Mouse (Mus musculus): ENCODE results near the gene Ccna1. TPM values are rescaled to one million over a fixed set of nuclear protein-coding genes. Genes with fewer than 3 reads are reported as not detected.

Ccna1 gene
- polyA plus RNA-seq, 1 experiment from 2014 or later, result 1.6 TPM

DNA sequence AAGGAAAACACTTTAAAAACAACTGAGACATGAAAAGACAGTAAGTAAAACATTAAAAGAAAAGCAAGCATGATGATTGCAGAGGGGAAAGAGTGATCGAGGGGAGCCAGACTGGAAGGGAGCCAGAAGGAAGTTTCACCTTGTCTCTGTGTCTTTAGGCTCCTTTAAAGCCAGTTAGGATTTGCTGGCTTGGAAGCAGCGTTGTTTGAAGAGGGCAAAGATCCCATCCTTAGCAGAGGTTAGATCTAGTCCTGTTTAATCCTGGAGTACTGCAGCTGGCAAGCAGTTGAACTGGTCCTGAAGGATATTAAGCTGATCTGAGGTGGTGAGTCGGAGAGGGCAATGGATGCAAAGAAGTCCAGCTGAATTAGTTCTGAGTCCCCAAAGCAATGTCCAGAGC, 33.5 kb upstream of the Ccna1 start:
- Histone ChIP-seq H3K27ac (ENCODE audit: low read depth, low read length) (no peak overlapping the region), H3K4me2 (replicated peaks; ENCODE audit: low read depth, low read length) (no peak overlapping the region), H3K4me3 (ENCODE audit: low read length) (no peak overlapping the region), H3K27me3 (ENCODE audit: control insufficient read depth, insufficient read depth, low read length) (no peaks in the 10 kb centered on the region), H3K36me3 (ENCODE audit: control insufficient read depth, insufficient read depth, low read length) (no peaks in the 10 kb centered on the region), H3K9me3 (ENCODE audit: control insufficient read depth, low read length) (no peaks in the 10 kb centered on the region), H3K4me1 (ENCODE audit: control insufficient read depth, insufficient read depth, low read length) (no peaks in the 10 kb centered on the region), H3K9ac (ENCODE audit: low read depth, low read length) (no peak overlapping the region)
- WGBS, result 73% methylated on average over 3 of the region's 3 CpGs
- ATAC-seq (ENCODE audit: low FRiP score, low TSS enrichment), result no peak

DNA sequence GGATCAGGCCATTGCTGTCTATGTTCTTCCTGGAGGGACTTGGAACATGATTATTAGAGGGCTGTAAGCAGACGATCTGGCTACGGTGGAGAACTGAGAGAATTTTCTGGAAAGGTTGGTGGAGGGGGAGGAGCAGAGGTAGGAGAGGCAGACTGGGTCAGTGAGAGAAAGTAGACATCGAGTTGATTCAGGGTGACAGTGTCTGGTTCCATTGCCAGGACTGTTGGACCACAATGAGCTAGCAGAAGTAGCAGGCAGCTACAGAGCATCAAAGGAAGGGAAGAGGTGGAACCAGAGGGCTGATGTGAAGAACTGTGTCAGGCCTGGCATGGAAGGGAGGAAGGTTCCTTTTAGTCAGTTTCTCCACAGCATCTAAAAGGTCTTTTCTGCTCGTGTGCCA, 33.1 kb upstream of the Ccna1 start:
- Histone ChIP-seq H3K4me2 (replicated peaks; ENCODE audit: low read depth, low read length) (no peak overlapping the region), H3K4me1 (ENCODE audit: control insufficient read depth, insufficient read depth, low read length) (no peaks in the 10 kb centered on the region), H3K27me3 (ENCODE audit: control insufficient read depth, insufficient read depth, low read length) (no peaks in the 10 kb centered on the region), H3K9ac (ENCODE audit: low read depth, low read length) (no peak overlapping the region), H3K4me3 (ENCODE audit: low read length) (no peak overlapping the region), H3K36me3 (ENCODE audit: control insufficient read depth, insufficient read depth, low read length) (no peaks in the 10 kb centered on the region), H3K9me3 (ENCODE audit: control insufficient read depth, low read length) (no peaks in the 10 kb centered on the region), H3K27ac (ENCODE audit: low read depth, low read length) (no peak overlapping the region)
- 68% methylated on average over 4 of the region's 4 CpGs for WGBS
- no peak for ATAC-seq (ENCODE audit: low FRiP score, low TSS enrichment)

DNA sequence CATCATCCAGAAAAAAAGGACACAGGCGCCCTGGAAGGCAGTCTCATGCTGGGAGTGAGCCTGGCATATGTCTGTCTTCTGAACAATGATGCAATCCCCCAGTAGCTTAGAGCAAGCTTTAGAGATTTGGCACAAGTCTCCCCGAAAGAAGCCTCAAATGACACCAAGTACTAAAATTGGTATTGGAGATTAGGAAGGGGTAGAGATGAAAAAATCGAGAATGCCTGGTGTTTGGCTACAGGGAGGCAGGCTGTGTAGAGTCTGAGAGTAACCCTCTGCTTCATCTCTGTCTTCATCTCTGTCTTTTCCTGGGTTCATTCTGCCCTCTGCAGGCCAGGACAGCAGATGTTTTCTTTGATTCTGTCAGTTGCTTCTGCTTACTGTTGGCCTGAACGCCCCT, 32.1 kb upstream of the Ccna1 start:
- no peak overlapping the region for H3K27ac ChIP-seq (ENCODE audit: low read depth, low read length)
- H3K27me3 ChIP-seq (ENCODE audit: control insufficient read depth, insufficient read depth, low read length), result no peaks in the 10 kb centered on the region
- no peak overlapping the region for H3K4me3 ChIP-seq (ENCODE audit: low read length)
- no peaks in the 10 kb centered on the region for H3K4me1 ChIP-seq (ENCODE audit: control insufficient read depth, insufficient read depth, low read length)
- WGBS, result 67% methylated on average over 4 of the region's 4 CpGs
- no peaks in the 10 kb centered on the region for H3K36me3 ChIP-seq (ENCODE audit: control insufficient read depth, insufficient read depth, low read length)
- ATAC-seq (ENCODE audit: low FRiP score, low TSS enrichment), result no peak
- no peak overlapping the region for H3K9ac ChIP-seq (ENCODE audit: low read depth, low read length)
- H3K9me3 ChIP-seq (ENCODE audit: control insufficient read depth, low read length), result no peaks in the 10 kb centered on the region
- H3K4me2 ChIP-seq (replicated peaks; ENCODE audit: low read depth, low read length), result no peak overlapping the region

DNA sequence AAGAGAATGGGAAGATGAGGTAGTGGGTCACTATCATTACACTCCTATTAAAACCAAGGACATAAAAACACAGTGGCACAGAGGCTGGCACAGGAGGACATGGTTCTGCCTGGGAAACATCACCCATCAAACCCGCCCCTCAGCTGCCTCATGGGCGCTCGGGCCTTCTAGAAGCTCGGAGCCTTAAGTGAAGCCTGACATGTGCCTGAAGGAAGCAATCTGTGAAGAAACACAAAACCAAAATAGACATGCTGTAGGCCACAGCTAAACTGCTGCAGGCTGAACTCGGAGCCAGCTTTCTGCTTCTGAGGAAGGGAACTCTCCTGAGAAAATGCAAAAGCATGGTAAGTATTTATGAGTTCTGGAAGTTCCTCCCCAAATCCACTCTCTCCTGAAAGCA, 31.6 kb upstream of the Ccna1 start:
- no peaks in the 10 kb centered on the region for H3K36me3 ChIP-seq (ENCODE audit: control insufficient read depth, insufficient read depth, low read length)
- no peak for ATAC-seq (ENCODE audit: low FRiP score, low TSS enrichment)
- no peaks in the 10 kb centered on the region for H3K27me3 ChIP-seq (ENCODE audit: control insufficient read depth, insufficient read depth, low read length)
- H3K9me3 ChIP-seq (ENCODE audit: control insufficient read depth, low read length), result no peaks in the 10 kb centered on the region
- 84% methylated on average over 5 of the region's 5 CpGs for WGBS
- H3K4me2 ChIP-seq (replicated peaks; ENCODE audit: low read depth, low read length), result no peak overlapping the region
- H3K27ac ChIP-seq (ENCODE audit: low read depth, low read length), result no peak overlapping the region
- no peak overlapping the region for H3K9ac ChIP-seq (ENCODE audit: low read depth, low read length)
- H3K4me1 ChIP-seq (ENCODE audit: control insufficient read depth, insufficient read depth, low read length), result no peaks in the 10 kb centered on the region
- H3K4me3 ChIP-seq (ENCODE audit: low read length), result no peak overlapping the region

DNA sequence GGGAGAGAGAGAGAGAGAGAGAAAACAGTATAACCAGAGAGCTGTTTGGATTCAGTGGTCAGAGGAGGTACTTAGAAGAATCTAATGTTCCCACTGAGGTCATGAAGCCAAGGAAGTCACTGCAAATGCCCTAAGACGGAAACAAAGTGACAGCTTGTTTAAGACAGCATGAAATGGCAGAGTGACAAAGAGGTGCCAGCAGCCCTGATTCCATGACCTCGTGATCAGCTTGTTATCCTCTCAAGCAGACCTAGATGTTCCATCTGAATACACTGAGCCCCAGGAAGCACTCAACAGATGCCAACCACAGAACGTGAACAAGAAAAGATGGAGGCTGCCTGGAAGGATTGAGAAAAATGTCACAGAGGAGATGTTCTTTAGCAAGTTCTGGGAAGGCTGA, 30.4 kb upstream of the Ccna1 start:
- no peak overlapping the region for H3K4me2 ChIP-seq (replicated peaks; ENCODE audit: low read depth, low read length)
- H3K4me3 ChIP-seq (ENCODE audit: low read length), result no peak overlapping the region
- H3K27me3 ChIP-seq (ENCODE audit: control insufficient read depth, insufficient read depth, low read length), result no peaks in the 10 kb centered on the region
- no peaks in the 10 kb centered on the region for H3K9me3 ChIP-seq (ENCODE audit: control insufficient read depth, low read length)
- 65% methylated on average over 3 of the region's 3 CpGs for WGBS
- H3K4me1 ChIP-seq (ENCODE audit: control insufficient read depth, insufficient read depth, low read length), result no peaks in the 10 kb centered on the region
- no peaks in the 10 kb centered on the region for H3K36me3 ChIP-seq (ENCODE audit: control insufficient read depth, insufficient read depth, low read length)
- H3K27ac ChIP-seq (ENCODE audit: low read depth, low read length), result no peak overlapping the region
- H3K9ac ChIP-seq (ENCODE audit: low read depth, low read length), result no peak overlapping the region
- ATAC-seq (ENCODE audit: low FRiP score, low TSS enrichment), result no peak

DNA sequence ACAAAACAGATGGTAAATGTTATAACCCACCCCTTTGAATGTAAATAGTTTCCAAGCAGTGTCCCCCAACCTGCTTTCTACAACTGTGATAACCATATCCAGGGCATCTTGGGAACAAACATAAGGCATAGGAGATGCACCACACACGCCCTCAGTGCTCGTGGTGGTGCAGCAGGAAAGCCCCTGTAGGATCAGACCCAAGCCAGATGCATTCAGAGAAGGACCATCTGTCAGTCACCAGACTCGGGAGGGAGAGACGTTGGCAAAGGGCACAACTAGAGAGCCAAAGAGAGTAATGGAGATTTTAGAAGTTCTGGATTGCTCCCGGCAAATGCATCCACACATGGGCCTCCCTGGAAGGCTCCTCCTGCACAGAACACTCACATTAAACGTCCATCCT, 29.5 kb upstream of the Ccna1 start:
- Histone ChIP-seq H3K4me1 (ENCODE audit: control insufficient read depth, insufficient read depth, low read length) (no peaks in the 10 kb centered on the region), H3K9me3 (ENCODE audit: control insufficient read depth, low read length) (no peaks in the 10 kb centered on the region), H3K4me3 (ENCODE audit: low read length) (no peak overlapping the region), H3K27me3 (ENCODE audit: control insufficient read depth, insufficient read depth, low read length) (no peaks in the 10 kb centered on the region), H3K9ac (ENCODE audit: low read depth, low read length) (no peak overlapping the region), H3K4me2 (replicated peaks; ENCODE audit: low read depth, low read length) (no peak overlapping the region), H3K27ac (ENCODE audit: low read depth, low read length) (no peak overlapping the region), H3K36me3 (ENCODE audit: control insufficient read depth, insufficient read depth, low read length) (no peaks in the 10 kb centered on the region)
- ATAC-seq (ENCODE audit: low FRiP score, low TSS enrichment), result no peak
- 79% methylated on average over 6 of the region's 6 CpGs for WGBS

DNA sequence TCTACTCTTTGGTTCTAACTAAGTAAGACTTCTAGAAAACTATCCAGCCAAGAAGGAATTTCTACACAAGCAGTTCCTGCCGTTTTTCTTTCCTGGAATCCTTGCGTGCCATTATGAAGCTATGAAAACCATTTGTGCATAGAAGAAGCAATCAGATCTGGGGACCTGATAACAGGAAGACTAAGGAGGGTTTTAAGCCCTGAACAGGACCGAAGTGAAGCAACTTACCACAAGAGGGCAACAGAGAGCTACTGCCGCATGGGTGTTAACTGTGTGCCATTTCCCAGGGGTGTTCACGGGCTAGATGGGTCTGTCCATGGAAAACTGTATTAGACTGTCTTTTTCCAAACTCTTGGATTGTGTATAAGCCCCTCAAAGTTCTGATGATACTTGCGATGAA, 24.8 kb upstream of the Ccna1 start:
- H3K36me3 ChIP-seq (ENCODE audit: control insufficient read depth, insufficient read depth, low read length), result no peaks in the 10 kb centered on the region
- no peak overlapping the region for H3K9ac ChIP-seq (ENCODE audit: low read depth, low read length)
- no peaks in the 10 kb centered on the region for H3K4me1 ChIP-seq (ENCODE audit: control insufficient read depth, insufficient read depth, low read length)
- 11% methylated on average over 6 of the region's 6 CpGs for WGBS
- H3K4me3 ChIP-seq (ENCODE audit: low read length), result no peak overlapping the region
- peak; percentile 89 for ATAC-seq (ENCODE audit: low FRiP score, low TSS enrichment)
- no peak overlapping the region for H3K4me2 ChIP-seq (replicated peaks; ENCODE audit: low read depth, low read length)
- H3K27ac ChIP-seq (ENCODE audit: low read depth, low read length), result no peak overlapping the region
- no peaks in the 10 kb centered on the region for H3K9me3 ChIP-seq (ENCODE audit: control insufficient read depth, low read length)
- no peaks in the 10 kb centered on the region for H3K27me3 ChIP-seq (ENCODE audit: control insufficient read depth, insufficient read depth, low read length)

DNA sequence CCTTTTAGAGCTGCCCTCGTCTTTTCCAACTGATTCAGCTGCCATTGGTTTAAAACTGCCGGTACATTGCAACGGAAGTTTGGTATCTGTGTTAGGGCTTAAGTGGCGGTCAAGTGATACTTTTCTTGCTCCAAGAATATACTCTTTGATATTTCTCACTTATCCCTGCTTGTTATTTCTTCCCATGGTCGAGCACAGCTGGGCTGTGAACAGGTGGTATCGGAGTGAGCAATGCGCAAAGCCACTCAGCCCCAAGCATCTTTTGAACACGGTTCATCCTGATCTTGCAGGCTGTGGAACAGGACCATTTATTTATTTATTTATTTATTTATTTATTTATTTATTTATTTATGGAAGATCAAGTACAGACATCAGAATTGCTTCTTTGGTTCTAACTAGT, 24.3 kb upstream of the Ccna1 start:
- Histone ChIP-seq H3K4me3 (ENCODE audit: low read length) (no peak overlapping the region), H3K9ac (ENCODE audit: low read depth, low read length) (no peak overlapping the region), H3K4me2 (replicated peaks; ENCODE audit: low read depth, low read length) (no peak overlapping the region), H3K27me3 (ENCODE audit: control insufficient read depth, insufficient read depth, low read length) (no peaks in the 10 kb centered on the region), H3K27ac (ENCODE audit: low read depth, low read length) (no peak overlapping the region), H3K36me3 (ENCODE audit: control insufficient read depth, insufficient read depth, low read length) (no peaks in the 10 kb centered on the region), H3K4me1 (ENCODE audit: control insufficient read depth, insufficient read depth, low read length) (no peaks in the 10 kb centered on the region), H3K9me3 (ENCODE audit: control insufficient read depth, low read length) (no peaks in the 10 kb centered on the region)
- whole genome bisulfite sequencing, result 76% methylated on average over 8 of the region's 8 CpGs
- 0 out of 2 replicates have a peak, but pooled peaks have one; percentile 37 for ATAC-seq (ENCODE audit: low FRiP score, low TSS enrichment)

DNA sequence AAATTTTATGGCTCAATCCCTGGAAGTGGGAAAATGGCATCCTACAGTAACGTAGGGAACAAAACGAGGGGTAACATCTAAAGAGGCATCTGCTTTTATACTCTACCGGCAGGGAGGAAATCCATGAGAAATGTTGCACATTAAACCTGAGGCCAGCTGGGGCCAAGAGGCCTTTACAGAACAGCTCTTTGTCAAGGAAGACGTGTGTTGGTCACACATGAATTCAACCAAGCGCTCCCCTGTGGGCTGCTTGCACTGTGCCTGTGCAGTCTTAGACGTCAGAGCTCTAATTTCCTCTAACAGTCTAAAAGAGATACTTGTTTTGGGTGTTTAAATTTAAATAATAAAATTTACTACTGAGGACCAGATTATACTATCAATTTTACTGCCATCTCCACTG, 22.9 kb upstream of the Ccna1 start:
- 40% methylated on average over 6 of the region's 6 CpGs for WGBS
- no peak for ATAC-seq (ENCODE audit: low FRiP score, low TSS enrichment)
- no peak overlapping the region for H3K27ac ChIP-seq (ENCODE audit: low read depth, low read length)

DNA sequence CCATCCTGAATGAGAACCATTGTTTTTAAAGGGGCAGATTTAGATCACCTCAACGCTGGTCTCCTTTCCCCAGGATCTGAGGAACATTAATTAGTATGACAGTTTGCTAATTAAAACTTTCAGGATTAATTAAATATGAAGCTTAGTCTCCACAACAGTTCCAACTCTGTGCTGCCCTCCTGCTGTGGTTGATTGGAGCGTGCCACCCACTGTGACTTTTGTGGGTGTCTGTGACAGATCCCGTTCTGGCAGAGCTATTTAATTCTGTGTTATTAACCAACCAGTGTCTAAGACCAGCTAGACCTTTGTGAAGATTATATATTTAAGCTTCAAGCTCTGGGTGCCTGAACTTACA, 20.0 kb upstream of the Ccna1 start:
- Histone ChIP-seq H3K36me3 (ENCODE audit: control insufficient read depth, insufficient read depth, low read length) (no peaks in the 10 kb centered on the region), H3K4me1 (ENCODE audit: control insufficient read depth, insufficient read depth, low read length) (no peaks in the 10 kb centered on the region), H3K4me3 (ENCODE audit: low read length) (no peak overlapping the region), H3K27me3 (ENCODE audit: control insufficient read depth, insufficient read depth, low read length) (no peaks in the 10 kb centered on the region), H3K9ac (ENCODE audit: low read depth, low read length) (no peak overlapping the region), H3K9me3 (ENCODE audit: control insufficient read depth, low read length) (no peaks in the 10 kb centered on the region), H3K27ac (ENCODE audit: low read depth, low read length) (no peak overlapping the region), H3K4me2 (replicated peaks; ENCODE audit: low read depth, low read length) (no peak overlapping the region)
- ATAC-seq (ENCODE audit: low FRiP score, low TSS enrichment), result no peak
- 58% methylated on average over 3 of the region's 3 CpGs for WGBS

More for the DNA sequence above, 22.9 kb upstream of the Ccna1 start:
- no peaks in the 10 kb centered on the region for H3K27me3 ChIP-seq (ENCODE audit: control insufficient read depth, insufficient read depth, low read length)
- no peak overlapping the region for H3K4me3 ChIP-seq (ENCODE audit: low read length)
- H3K36me3 ChIP-seq (ENCODE audit: control insufficient read depth, insufficient read depth, low read length), result no peaks in the 10 kb centered on the region
- no peaks in the 10 kb centered on the region for H3K4me1 ChIP-seq (ENCODE audit: control insufficient read depth, insufficient read depth, low read length)
- no peaks in the 10 kb centered on the region for H3K9me3 ChIP-seq (ENCODE audit: control insufficient read depth, low read length)
- no peak overlapping the region for H3K4me2 ChIP-seq (replicated peaks; ENCODE audit: low read depth, low read length)
- no peak overlapping the region for H3K9ac ChIP-seq (ENCODE audit: low read depth, low read length)
